16 mouse cellular contexts compared by ENCODE assay signal in the genomic region with DNA sequence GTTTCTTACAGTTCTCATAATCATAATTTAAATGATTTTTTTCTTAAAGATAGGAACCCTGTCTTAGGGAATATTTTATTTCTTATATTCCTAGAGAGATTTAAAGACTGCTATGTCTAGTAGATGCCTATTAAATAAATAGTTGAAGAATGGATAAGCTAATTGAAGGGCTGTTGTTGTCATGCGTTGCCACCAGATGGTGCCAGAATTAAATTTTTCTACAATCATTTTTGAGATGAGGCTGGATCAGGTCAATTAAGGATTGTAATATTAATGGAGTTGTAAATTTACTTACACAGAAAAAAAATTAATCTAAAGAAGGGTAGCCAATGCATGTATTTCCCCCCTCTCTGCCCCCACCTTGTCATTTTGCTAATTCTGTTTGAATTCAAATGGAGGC. TPM values are rescaled to one million over a fixed set of nuclear protein-coding genes. Genes with fewer than 3 reads are reported as not detected.
DNase-seq lines count a peak whose midpoint lies in the region; TF ChIP-seq lines count a peak whose summit lies in the region.
"Had no signal": no experiment of that assay in that cellular context is flagged by ENCODE, and none has a peak within 500 bp of the region (broad histone marks: within the 10 kb centered on the region; RNA-seq: fewer than 3 reads in every experiment).

No protein-coding gene starts in this region.

- no peak overlapping the region for H3K4me3 ChIP-seq in gastrocnemius, adult 2 months
- H3K4me3 ChIP-seq in layer of hippocampus, adult 2 months, result no peak overlapping the region
- H3K4me3 ChIP-seq: limb, embryonic 12.5 days; midbrain, embryonic 15.5 days; neural tube, embryonic 13.5 days had no signal

- no peak for DNase-seq in gastrocnemius, adult 2 months
- DNase-seq in gastrocnemius, adult 18-20 months (ENCODE audit: low spot score), result no peak
- DNase-seq in layer of hippocampus, adult 2 months (ENCODE audit: low spot score in 2 of 2), result no peak
- no peak for DNase-seq in layer of hippocampus, adult 9-10 months (ENCODE audit: low spot score)
- DNase-seq in A20 (ENCODE audit: low read depth, low spot score), result peak; percentile 22
- peak; percentile 15 for DNase-seq in brain, adult 2 months (ENCODE audit: low read depth, low spot score)
- DNase-seq in ovary, postnatal 36 days (ENCODE audit: low spot score), result no peak
- no peak for DNase-seq in urinary bladder, postnatal 36 days (ENCODE audit: low spot score in 2 of 2)
- DNase-seq: adrenal gland, postnatal 25 days; heart, adult 11 months; heart, postnatal 10 days; kidney, postnatal 10 days; lung, postnatal 14 days had no signal

- peak; percentile 35 for TF ChIP-seq CTCF in gastrocnemius, adult 2 months (IDR thresholded peaks at IDR 0.05)
- peak; percentile 76 for TF ChIP-seq CTCF in layer of hippocampus, adult 2 months (conservative IDR thresholded peaks at IDR 0.05)

- no peak overlapping the region for H3K27ac ChIP-seq in gastrocnemius, adult 2 months
- H3K27ac ChIP-seq in layer of hippocampus, adult 2 months, result no peak overlapping the region
- H3K27ac ChIP-seq: limb, embryonic 12.5 days; midbrain, embryonic 15.5 days; neural tube, embryonic 13.5 days had no signal

- intact Hi-C loops in gastrocnemius, adult 2 months (cut with DNase I), result no loop called here

RNA-seq across cellular contexts. Expression of gene Rad51b, which starts 8.0 kb away (rescaled TPM):
- total RNA-seq in gastrocnemius, adult 2 months (2021), result under 1 TPM in 1 of 2 experiments, not detected in 1; 0.11 TPM
- under 1 TPM; 0.17 to 0.23 TPM for total RNA-seq in gastrocnemius, adult 18-20 months (2021)
- under 1 TPM in 1 of 2 experiments, not detected in 1; 0.18 TPM for total RNA-seq in layer of hippocampus, adult 2 months (2021)

RNA-seq across cellular contexts. Expression of gene Zfyve26, which starts 9.0 kb away (rescaled TPM):
- 10 to 100 TPM; 14.4 to 14.8 TPM for total RNA-seq in gastrocnemius, adult 2 months (2021)
- total RNA-seq in gastrocnemius, adult 18-20 months (2021), result 10 to 100 TPM; 14.4 to 15.5 TPM
- 10 to 100 TPM; 34.2 to 40.9 TPM for total RNA-seq in layer of hippocampus, adult 2 months (2021)

Comparison
In these comparisons a context has a peak if more than half of its experiments do, and no peak if none do; other contexts are left out.
1. DNase-seq: peak in A20 (single experiment) and brain, adult 2 months (single experiment); none in gastrocnemius, adult 2 months (single experiment), gastrocnemius, adult 18-20 months (single experiment), layer of hippocampus, adult 2 months (0 of 2), layer of hippocampus, adult 9-10 months (single experiment), ovary, postnatal 36 days (single experiment) and urinary bladder, postnatal 36 days (0 of 2).